Mouse (Mus musculus): ENCODE measurements around the gene Rpl5. TPM values are rescaled to one million over a fixed set of nuclear protein-coding genes. Genes with fewer than 3 reads are reported as not detected.

The Rpl5 gene
- total RNA-seq, 2 experiments from 2014 or later, result 71.1 to 82.8 TPM

DNA sequence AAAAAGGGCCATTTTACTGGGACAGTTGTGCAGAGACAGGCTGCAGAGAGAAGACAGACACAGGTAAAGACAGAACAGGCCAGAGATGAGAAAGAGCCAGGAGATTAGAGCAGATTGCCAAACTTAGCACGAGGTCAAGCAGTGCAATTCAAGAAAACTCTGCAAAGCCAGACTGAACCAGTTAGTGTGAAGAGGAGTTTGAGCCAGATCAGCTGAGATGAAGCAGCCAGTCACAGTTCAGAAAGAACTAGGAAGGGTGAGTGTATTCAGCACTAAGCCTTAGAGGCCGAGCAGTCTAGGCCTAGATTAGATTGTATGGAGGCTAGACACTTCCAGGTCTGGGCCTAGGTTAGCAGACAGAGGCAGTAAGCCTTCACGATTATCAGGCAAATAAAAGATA is 39.4 kb downstream of the Rpl5 start:
- DNase-seq (ENCODE audit: low spot score in 2 of 2), result no peak

GRCm38 (mm10) chr5:107941222-107941621 is 40.9 kb downstream of the Rpl5 start:
- no peak for DNase-seq (ENCODE audit: low spot score in 2 of 2)

GRCm38 (mm10) chr5:107942941-107943340 is 42.6 kb downstream of the Rpl5 start:
- no peak for DNase-seq (ENCODE audit: low spot score in 2 of 2)

DNA sequence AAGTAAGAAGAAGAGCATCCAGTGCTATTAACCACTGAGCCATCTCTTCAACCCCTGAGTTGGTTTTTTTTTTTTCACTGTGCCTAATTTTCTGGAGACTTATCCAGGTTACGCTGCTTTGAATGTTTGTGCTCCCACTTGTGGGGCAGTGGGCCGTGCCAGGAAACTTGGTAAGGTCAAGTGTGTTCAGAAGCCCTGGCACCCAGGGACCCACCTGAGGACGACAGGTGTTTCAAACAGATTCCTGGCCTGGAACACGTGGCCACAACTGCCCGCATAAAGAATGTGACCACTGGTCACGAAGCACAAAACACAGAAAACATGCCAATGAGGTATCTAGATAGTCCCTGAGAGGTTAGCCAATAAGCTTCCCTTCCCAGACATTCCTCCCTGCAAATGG is 43.2 kb downstream of the Rpl5 start:
- no peak for DNase-seq (ENCODE audit: low spot score in 2 of 2)

- no peak for DNase-seq (ENCODE audit: low spot score in 2 of 2)
Observed at GRCm38 (mm10) chr5:107946475-107946874, 46.2 kb downstream of the Rpl5 start.

DNA sequence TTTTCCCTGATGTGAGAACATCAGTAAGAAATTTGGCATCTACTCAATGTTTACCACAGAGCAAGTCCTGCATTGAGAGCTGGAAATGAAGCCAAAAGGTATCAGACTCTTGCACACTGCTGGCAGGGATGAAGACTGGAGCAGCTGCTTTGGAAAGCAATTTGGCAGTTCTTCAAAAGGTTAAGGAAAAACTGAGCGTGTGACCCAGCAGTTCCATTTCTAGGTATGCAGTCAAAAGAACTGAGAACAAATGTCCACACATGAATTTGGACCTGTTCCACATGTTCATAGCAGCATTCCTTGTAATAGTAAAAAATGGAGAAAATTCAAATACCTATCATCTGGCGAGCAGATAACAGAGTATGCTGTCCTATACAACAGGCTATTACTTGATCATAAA is 47.2 kb downstream of the Rpl5 start:
- DNase-seq (ENCODE audit: low spot score in 2 of 2), result no peak

GRCm38 (mm10) chr5:107948899-107949298 is 48.6 kb downstream of the Rpl5 start:
- no peak for DNase-seq (ENCODE audit: low spot score in 2 of 2)

GRCm38 (mm10) chr5:107949607-107950006 is 49.3 kb downstream of the Rpl5 start:
- no peak for DNase-seq (ENCODE audit: low spot score in 2 of 2)

DNA sequence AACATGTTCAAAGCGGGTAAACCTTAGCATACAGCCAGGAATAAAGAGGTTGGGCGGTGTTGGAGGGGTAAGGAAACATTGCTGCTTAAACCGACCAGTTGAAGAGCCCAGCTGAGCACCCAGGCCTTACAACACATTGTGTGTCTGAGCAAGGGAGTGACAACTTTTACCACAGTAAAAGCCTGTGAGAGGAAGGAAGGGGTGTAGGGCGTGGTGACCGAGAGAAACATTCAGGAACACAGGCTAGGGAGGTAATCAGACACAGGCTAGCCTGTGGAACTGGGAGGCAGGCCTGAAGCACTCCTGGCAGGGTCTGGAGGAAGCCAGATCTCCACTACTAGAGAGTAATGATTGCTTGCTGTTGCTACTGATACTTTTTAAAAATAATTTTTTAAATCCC is 50.3 kb downstream of the Rpl5 start:
- DNase-seq (ENCODE audit: low spot score in 2 of 2), result no peak

Other genes with a start within 250 kb of the Rpl5 start
- gene Gfi1, start 174.5 kb upstream of the Rpl5 start, total RNA-seq (2021), result under 1 TPM; 0.26 to 0.66 TPM
- not detected for gene Ube2d2b, start 70.4 kb upstream of the Rpl5 start, total RNA-seq (2021)
- gene Evi5, start 25.4 kb upstream of the Rpl5 start, total RNA-seq (2021), result 10 to 100 TPM; 32.0 to 40.3 TPM
- gene Fam69a, start 86.6 kb downstream of the Rpl5 start, total RNA-seq (2021), result 10 to 100 TPM; 40.2 to 49.6 TPM
- 10 to 100 TPM; 32.2 to 39.2 TPM for gene Mtf2, start 165.2 kb downstream of the Rpl5 start, total RNA-seq (2021)
- gene Tmed5, start 232.1 kb downstream of the Rpl5 start, total RNA-seq (2021), result 10 to 100 TPM; 17.3 to 20.3 TPM
- gene Ccdc18, start 232.4 kb downstream of the Rpl5 start, total RNA-seq (2021), result 1 to 10 TPM; 2.2 to 2.6 TPM